Mouse (Mus musculus) ES-Bruce4 (cell line): ENCODE measurements around the gene Secisbp2l.

Experiments used
- CTCF ChIP-seq: IDR thresholded peaks from one replicate; pipeline ENCODE4 v1.8.1; 2011; ENCODE audit warnings: low read depth, low read length
- EP300 ChIP-seq: IDR thresholded peaks from 2 replicates; pipeline ENCODE4 v1.6.1; 2011; ENCODE audit warnings: low read depth, low read length; ENCODE audit not compliant: insufficient read depth

GRCm38 (mm10) chr2:125724086-125724430 is 58.6 kb downstream of the Secisbp2l start, which contains the start of gene Shc4:
- TF ChIP-seq EP300 (no peak), CTCF (no peak)
